11 mouse cellular contexts compared by ENCODE assay signal in the genomic region with DNA sequence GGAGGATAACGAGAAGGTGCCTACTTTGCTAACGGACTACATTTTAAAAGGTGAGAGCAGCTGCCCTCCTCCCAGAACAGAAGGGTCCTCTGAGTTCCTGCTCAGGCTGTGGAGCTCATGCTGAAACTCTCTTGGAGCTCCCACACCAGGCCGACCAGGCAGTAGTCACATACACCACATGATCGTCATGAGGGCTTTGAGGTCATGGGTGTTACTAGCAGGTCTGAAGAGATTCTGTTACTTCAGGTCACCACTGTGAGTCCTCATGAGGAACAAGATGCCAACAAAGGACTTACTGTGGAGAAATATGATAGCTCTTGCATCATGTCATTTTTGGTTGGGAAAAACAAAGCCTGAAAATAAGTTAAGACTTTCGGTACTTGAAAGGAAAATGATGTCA.
"Had no signal": no experiment of that assay in that cellular context is flagged by ENCODE, and none has a peak within 500 bp of the region (broad histone marks: within the 10 kb centered on the region; RNA-seq: fewer than 3 reads in every experiment).

No protein-coding gene starts in this region.

- DNase-seq: gastrocnemius, postnatal 25 days; heart, adult 2 months; heart, postnatal 14 days; heart, postnatal 36 days; kidney, adult 18-20 months; kidney, adult 8-10 months; kidney, postnatal 10 days; kidney, postnatal 25 days; kidney, postnatal 4 days; liver; liver, embryonic 13.5 days had no signal
